Mouse (Mus musculus): ENCODE measurements around the gene Cd3e.

- TF ChIP-seq ZC3H11A (IDR thresholded peaks at IDR 0.05; ENCODE audit: borderline replicate concordance, low read depth, low read length) (no peak), MAFK (IDR thresholded peaks at IDR 0.05; ENCODE audit: insufficient read depth, low read depth, low read length) (no peak), CHD2 (IDR thresholded peaks at IDR 0.05; ENCODE audit: low read depth, low read length) (no peak)
These were observed 40.3 kb upstream of the Cd3e start for GRCm38 (mm10) chr9:45049731-45050130.
